Mouse (Mus musculus): ENCODE measurements around the gene Olfr1246.
"Not testable (repeated sequence)": the region's sequence is repeated elsewhere in the genome, so short reads cannot be mapped to it uniquely, and the experiment has no call there.

The Olfr1246 gene

GRCm38 (mm10) chr2:89593057-89593456 is at the start of gene Olfr1246:
Gene Olfr1246 (minus strand): TSS chr2:89593157.
- DNase-seq (ENCODE audit: low read depth), result no peak

DNA sequence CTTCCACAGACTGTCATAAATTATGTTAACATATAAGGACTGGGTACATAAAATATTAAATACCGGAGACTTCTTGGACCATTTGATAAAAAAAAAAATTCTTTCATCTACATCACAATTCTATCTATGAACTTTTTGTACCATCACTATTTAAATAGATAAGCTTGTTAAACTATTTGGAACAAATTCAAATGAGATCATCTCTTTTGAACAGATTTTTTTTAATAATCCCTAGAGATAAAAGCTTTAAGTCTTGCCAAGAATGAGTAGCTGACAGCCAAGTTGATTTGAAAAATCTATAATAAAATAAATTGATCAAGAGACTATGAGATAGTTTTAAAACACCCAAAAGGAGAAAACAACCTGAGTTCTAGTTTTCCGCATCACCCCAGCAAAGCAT is 41.9 kb upstream of the Olfr1246 start, which contains the start of gene Olfr1249:
Gene Olfr1249 (minus strand): TSS at position 101 of the 400 bp plus-strand sequence.
- no peak for DNase-seq (ENCODE audit: low read depth)

GRCm38 (mm10) chr2:89618145-89618544 is 25.2 kb upstream of the Olfr1246 start, which contains the start of gene Olfr1248:
Gene Olfr1248 (minus strand): TSS chr2:89618245.
- DNase-seq (ENCODE audit: low read depth), result not testable (repeated sequence)

- no peak for DNase-seq (ENCODE audit: low read depth)
Measured at GRCm38 (mm10) chr2:89614030-89614429, 21.1 kb upstream of the Olfr1246 start, which contains the start of gene Olfr1247. Gene Olfr1247 (minus strand): TSS chr2:89614130.

DNA sequence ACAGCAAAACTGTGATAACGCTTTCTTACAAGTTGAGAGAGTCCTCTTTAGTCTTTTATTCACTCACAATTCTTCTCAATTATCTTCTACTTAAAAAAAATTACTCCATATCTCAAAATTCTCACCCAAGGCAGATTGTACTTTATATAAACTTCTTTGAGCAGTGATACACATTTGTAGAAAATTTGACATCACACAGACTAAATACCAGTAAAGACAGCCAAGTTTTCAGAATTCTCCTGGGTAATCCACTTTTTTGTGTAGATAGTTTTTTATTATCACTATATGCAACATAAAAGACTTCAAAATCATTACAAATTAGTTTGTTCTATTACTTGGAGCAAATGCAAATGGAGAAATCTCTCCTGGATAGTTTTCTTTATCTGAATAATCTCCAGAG is 14.6 kb downstream of the Olfr1246 start, which contains the start of gene Olfr1245:
Gene Olfr1245 (minus strand): TSS at position 101 of the 400 bp plus-strand sequence.
- no peak for DNase-seq (ENCODE audit: low read depth)

- DNase-seq (ENCODE audit: low read depth), result not testable (repeated sequence)
Measured at GRCm38 (mm10) chr2:89562706-89563105, 30.3 kb downstream of the Olfr1246 start.

- no peak for DNase-seq (ENCODE audit: low read depth)
Measured at GRCm38 (mm10) chr2:89544516-89544915, 48.4 kb downstream of the Olfr1246 start.

GRCm38 (mm10) chr2:89539923-89540322 is 53.0 kb downstream of the Olfr1246 start:
- no peak for DNase-seq (ENCODE audit: low read depth)

Data from fibroblast of lung, adult 2 months (primary cell).